Mouse (Mus musculus): ENCODE data around the gene Kbtbd4.

- TF ChIP-seq GATA1 (IDR thresholded peaks at IDR 0.05; ENCODE audit: borderline replicate concordance, low read length) (no peak), FLI1 (IDR thresholded peaks at IDR 0.05; ENCODE audit: low read length) (no peak)
Observed at GRCm38 (mm10) chr2:90922636-90923035, 18.1 kb downstream of the Kbtbd4 start.
